Mouse (Mus musculus) megakaryocyte, embryonic 14.5 days (primary cell): ENCODE data around the gene Myoc.

Experiments
- FLI1 ChIP-seq: IDR thresholded peaks from 2 replicates; pipeline ENCODE4 v1.6.1; 2012; ENCODE audit warnings: low read length, inconsistent platforms, mixed read lengths
- GATA1 ChIP-seq: IDR thresholded peaks from 3 replicates; pipeline ENCODE4 v1.6.1; 2012; ENCODE audit warnings: mixed read lengths, low read length, inconsistent platforms, borderline replicate concordance

- no peak for TF ChIP-seq GATA1
- no peak for TF ChIP-seq FLI1
Observed at GRCm38 (mm10) chr1:162648416-162648815, 9.5 kb downstream of the Myoc start.
